Mouse (Mus musculus) macrophage (primary cell): ENCODE measurements around the gene Sgpl1. TPM values are rescaled to one million over a fixed set of nuclear protein-coding genes. Genes with fewer than 3 reads are reported as not detected.

ENCODE experiments used
- H3K27ac ChIP-seq: fragments of 350-480 bp; formaldehyde crosslinking; 2 replicates; pipeline ENCODE4 v1.9.0; 2021
- H3K36me3 ChIP-seq: fragments of 350-480 bp; formaldehyde crosslinking; 2 replicates; pipeline ENCODE4 v1.9.0; 2021; ENCODE audit errors: inconsistent target
- H3K4me3 ChIP-seq: fragments of 350-480 bp; formaldehyde crosslinking; 2 replicates; pipeline ENCODE4 v1.9.0; 2021; ENCODE audit errors: inconsistent target
- H3K79me2 ChIP-seq: fragments of 350-480 bp; formaldehyde crosslinking; 2 replicates; pipeline ENCODE4 v1.9.0; 2021; ENCODE audit errors: inconsistent target
- WGBS: methylation state at CpG from one replicate; pipeline ENCODE4 v1.1.7; 2026; ENCODE audit warnings: inconsistent platforms; ENCODE audit not compliant: missing documents; 5-methylcytosine and 5-hydroxymethylcytosine counted together
- polyA plus RNA-seq: library from polyadenylated mRNA; stranded (reverse); fragments of 250-400 nt; gene quantifications from 3 replicates; pipeline ENCODE4 v1.2.4, GENCODE M21; 2018; ENCODE audit warnings: inconsistent platforms

Gene Sgpl1
- polyA plus RNA-seq, 1 experiment from 2014 or later: 300 TPM

DNA sequence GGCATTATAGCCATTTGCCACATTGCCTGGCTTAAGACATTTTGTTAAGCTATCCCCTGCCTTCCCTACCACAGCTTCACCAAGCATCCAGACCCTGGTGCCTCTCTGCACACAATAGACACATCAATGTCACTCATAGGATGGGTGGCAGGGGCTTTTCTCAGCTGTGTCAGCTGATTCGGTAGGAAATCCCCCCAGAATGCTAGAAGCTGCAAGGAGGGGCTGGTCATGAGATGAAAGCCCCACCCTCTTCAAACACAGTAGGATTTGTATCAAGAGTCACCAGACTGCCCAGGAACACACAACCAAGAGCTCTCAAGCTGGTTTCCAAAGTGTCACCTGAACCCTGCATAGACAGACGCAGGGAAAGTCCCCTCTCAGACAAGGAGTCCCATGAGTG lies 20.9 kb upstream of the Sgpl1 start:
- Histone ChIP-seq H3K27ac (0 out of 2 replicates have a peak overlapping the region, but pooled peaks have one; percentile 7), H3K79me2 (no peaks in the 10 kb centered on the region), H3K36me3 (no peaks in the 10 kb centered on the region), H3K4me3 (no peak overlapping the region)
- WGBS: 87% methylated on average over 2 of the region's 2 CpGs

- no peaks in the 10 kb centered on the region for H3K36me3 ChIP-seq
- peak overlapping the region; percentile 67 for H3K27ac ChIP-seq
- 12% methylated on average over 9 of the region's 9 CpGs for WGBS
- H3K4me3 ChIP-seq: no peak overlapping the region
- H3K79me2 ChIP-seq: no peaks in the 10 kb centered on the region
These were observed 20.0 kb upstream of the Sgpl1 start for GRCm38 (mm10) chr10:61167333-61168096.

DNA sequence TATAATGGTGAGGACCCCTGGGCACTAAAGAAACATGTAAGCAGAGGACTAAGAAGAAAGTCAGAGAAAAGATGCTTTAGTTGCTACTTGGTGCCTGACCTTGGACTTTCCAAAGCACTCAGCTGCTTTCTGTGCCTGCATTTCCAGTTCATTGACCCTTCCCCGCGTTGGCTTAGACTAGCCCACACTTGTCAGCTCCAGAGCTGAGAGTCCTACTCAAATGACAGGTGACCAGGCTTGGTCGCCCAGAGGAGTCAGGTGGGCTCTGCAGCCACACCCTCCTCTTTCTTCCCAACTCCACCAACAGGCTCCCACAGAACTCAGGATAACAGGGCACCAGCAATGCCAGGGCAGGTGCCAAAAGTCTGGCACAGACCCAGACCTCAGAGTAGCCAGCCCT lies 14.9 kb upstream of the Sgpl1 start:
- WGBS: 100% methylated on average over 3 of the region's 3 CpGs
- Histone ChIP-seq H3K36me3 (no peaks in the 10 kb centered on the region), H3K4me3 (no peak overlapping the region), H3K79me2 (no peaks in the 10 kb centered on the region), H3K27ac (no peak overlapping the region)

- 81% methylated on average over 4 of the region's 4 CpGs for WGBS
- H3K4me3 ChIP-seq: no peak overlapping the region
- no peaks in the 10 kb centered on the region for H3K79me2 ChIP-seq
- no peaks in the 10 kb centered on the region for H3K36me3 ChIP-seq
- no peak overlapping the region for H3K27ac ChIP-seq
These were observed 13.2 kb upstream of the Sgpl1 start for GRCm38 (mm10) chr10:61160671-61161070.

DNA sequence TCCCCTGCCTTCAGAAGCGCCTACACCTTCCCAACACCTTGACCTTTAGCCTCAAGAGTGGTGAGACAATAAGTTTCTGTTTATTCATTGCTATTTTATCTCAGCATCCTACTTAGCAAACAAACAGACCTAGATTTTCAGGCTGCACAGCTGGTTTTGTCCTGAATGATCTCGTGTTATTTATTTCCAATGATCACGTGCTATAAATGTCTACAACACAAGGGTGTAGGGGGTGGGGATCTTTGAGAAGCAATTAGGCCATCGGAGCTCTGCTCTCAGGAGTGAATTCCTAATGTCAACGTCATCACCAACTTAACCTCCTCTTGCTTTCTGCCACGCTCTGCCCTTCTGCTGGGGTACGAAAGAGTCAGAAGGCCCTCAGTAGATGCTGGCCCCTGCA lies 12.6 kb upstream of the Sgpl1 start:
- 90% methylated on average over 7 of the region's 7 CpGs for WGBS
- Histone ChIP-seq H3K79me2 (no peaks in the 10 kb centered on the region), H3K4me3 (no peak overlapping the region), H3K27ac (no peak overlapping the region), H3K36me3 (no peaks in the 10 kb centered on the region)

DNA sequence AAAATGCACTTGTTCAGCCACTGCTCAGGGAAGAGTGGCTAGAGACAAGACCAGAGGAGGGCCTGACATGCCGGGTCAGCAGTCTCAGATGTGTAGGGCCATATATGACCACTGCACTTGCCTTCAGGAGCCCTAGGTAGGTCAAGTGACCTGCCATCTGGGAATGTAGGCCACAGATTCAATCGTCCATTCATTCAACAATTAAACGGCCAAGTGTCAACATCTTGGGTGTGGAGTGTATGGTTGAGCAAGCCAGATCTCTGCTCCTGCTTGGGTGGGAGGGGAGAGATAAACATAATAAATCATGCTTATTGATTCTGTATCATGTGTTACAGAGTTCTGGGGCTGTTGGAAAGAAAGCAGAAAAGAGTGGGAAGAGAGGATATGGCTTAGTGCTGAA lies 11.1 kb upstream of the Sgpl1 start:
- H3K4me3 ChIP-seq: no peak overlapping the region
- no peaks in the 10 kb centered on the region for H3K79me2 ChIP-seq
- no peaks in the 10 kb centered on the region for H3K36me3 ChIP-seq
- 89% methylated on average over 3 of the region's 3 CpGs for WGBS
- H3K27ac ChIP-seq: no peak overlapping the region

GRCm38 (mm10) chr10:61156453-61156852 lies 8.9 kb upstream of the Sgpl1 start:
- 15% methylated on average over 1 of the region's 2 CpGs for WGBS
- H3K79me2 ChIP-seq: no peaks in the 10 kb centered on the region
- H3K27ac ChIP-seq: no peak overlapping the region
- no peaks in the 10 kb centered on the region for H3K36me3 ChIP-seq
- H3K4me3 ChIP-seq: no peak overlapping the region

DNA sequence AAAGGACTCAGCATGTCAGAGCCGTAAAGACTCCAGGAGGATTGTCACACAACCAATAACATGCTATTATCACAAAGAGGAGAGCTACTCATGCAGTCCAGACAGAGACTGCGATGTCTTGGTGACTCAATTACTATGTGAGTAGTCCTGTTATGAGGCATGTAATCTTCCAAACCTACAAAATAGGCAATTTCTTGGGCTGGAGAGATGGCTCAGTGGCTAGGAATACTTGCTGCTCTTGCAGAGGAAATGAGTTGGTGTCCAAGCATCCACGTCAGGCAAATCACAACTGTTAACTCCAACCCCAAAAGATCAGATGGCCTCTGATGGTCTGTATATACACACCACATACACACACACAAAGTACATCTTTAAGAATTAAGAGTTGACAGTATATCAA lies 8.1 kb upstream of the Sgpl1 start:
- H3K27ac ChIP-seq: no peak overlapping the region
- no peaks in the 10 kb centered on the region for H3K79me2 ChIP-seq
- 97% methylated on average over 3 of the region's 3 CpGs for WGBS
- no peak overlapping the region for H3K4me3 ChIP-seq
- no peaks in the 10 kb centered on the region for H3K36me3 ChIP-seq

DNA sequence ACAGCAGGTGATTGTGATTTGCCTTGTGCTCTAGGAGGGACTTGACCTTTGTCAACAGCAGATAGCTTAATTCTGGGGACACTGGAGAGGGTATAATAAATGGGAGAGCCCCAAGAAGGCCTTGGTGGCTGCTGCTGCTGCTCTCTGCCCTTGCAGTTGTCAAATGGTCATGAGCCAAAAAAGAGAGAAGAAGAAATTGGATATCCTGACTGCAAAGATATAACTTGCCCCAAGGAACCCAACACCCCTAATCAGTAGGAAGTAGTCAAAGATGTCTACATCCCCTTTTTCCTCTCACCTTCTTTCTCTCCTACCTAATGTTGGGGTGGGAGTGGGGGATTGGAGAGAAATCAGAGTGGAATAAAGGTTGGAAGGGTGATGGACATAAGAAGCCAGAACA lies 4.6 kb upstream of the Sgpl1 start:
- H3K36me3 ChIP-seq: no peaks in the 10 kb centered on the region
- H3K27ac ChIP-seq: no peak overlapping the region
- no peak overlapping the region for H3K4me3 ChIP-seq
- H3K79me2 ChIP-seq: peaks cover under 1% of the 10 kb centered on the region; the same call in 1 of the 2 replicates

- H3K36me3 ChIP-seq: no peaks in the 10 kb centered on the region
- no peak overlapping the region for H3K27ac ChIP-seq
- WGBS: 87% methylated on average over 6 of the region's 6 CpGs
- no peak overlapping the region for H3K4me3 ChIP-seq
- H3K79me2 ChIP-seq: peaks cover 13% of the 10 kb centered on the region
These were observed 3.1 kb upstream of the Sgpl1 start for GRCm38 (mm10) chr10:61150616-61151015.

GRCm38 (mm10) chr10:61149476-61149875 lies 2.0 kb upstream of the Sgpl1 start:
- H3K4me3 ChIP-seq: no peak overlapping the region
- WGBS: 90% methylated on average over 3 of the region's 3 CpGs
- peaks cover 24% of the 10 kb centered on the region for H3K79me2 ChIP-seq
- no peaks in the 10 kb centered on the region for H3K36me3 ChIP-seq
- no peak overlapping the region for H3K27ac ChIP-seq

GRCm38 (mm10) chr10:61146807-61147156 lies 721 bp downstream of the Sgpl1 start:
- peaks cover 51% of the 10 kb centered on the region for H3K79me2 ChIP-seq
- H3K27ac ChIP-seq: peak overlapping the region; percentile 75
- H3K36me3 ChIP-seq: peaks cover 5% of the 10 kb centered on the region; the same call in 1 of the 2 replicates
- 3% methylated on average over 8 of the region's 14 CpGs for WGBS
- peak overlapping the region; percentile 49 for H3K4me3 ChIP-seq

DNA sequence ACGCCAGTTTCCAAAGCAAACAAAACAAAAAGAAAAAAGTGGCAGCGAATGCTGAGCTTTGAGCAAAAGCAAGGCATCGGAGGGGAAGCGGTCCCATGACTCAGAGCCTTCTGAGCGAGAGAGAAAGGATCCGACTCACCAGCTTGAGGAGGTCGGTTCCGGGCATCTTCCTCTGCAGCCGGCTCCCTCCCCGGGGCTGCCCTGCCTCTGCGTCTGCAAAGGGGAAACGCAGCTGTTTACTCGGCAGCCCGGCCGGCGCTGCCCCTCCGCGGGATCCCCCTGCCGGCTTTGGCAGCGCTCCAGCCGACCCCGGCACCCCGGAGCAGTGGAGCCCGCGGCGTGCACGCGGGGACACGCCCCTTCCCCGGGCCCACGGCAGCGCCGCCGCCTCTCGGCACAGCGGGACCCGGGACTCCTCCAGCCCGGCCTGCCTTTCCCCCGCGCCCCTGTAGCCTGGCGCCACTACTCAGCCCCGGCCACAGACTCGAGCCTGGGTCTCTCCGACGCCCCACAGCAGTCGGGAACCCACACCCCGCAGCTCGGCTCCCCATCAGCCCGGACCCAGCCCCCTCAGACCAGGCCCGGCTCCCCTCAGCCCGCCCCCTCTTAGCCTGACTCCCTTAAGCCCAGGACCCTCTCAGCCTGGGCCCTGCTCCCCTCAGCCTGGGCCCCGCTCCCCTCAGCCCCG lies 1.2 kb downstream of the Sgpl1 start:
- Histone ChIP-seq H3K4me3 (peak overlapping the region; percentile 84), H3K79me2 (peaks cover 56% of the 10 kb centered on the region), H3K27ac (peak overlapping the region; percentile 90), H3K36me3 (peaks cover 10% of the 10 kb centered on the region; the same call in 1 of the 2 replicates)
- 3% methylated on average over 48 of the region's 53 CpGs for WGBS

GRCm38 (mm10) chr10:61145766-61146118 lies 1.8 kb downstream of the Sgpl1 start:
- Histone ChIP-seq H3K36me3 (peaks cover 16% of the 10 kb centered on the region; the same call in 1 of the 2 replicates), H3K27ac (peak overlapping the region; percentile 90), H3K4me3 (peak overlapping the region; percentile 84), H3K79me2 (peaks cover 62% of the 10 kb centered on the region)
- 0% methylated on average over 2 of the region's 3 CpGs for WGBS

GRCm38 (mm10) chr10:61143343-61143742 lies 4.2 kb downstream of the Sgpl1 start:
- H3K27ac ChIP-seq: peak overlapping the region; percentile 90
- WGBS: 71% methylated on average over 2 of the region's 2 CpGs
- no peak overlapping the region for H3K4me3 ChIP-seq
- peaks cover 22% of the 10 kb centered on the region; the same call in 1 of the 2 replicates for H3K36me3 ChIP-seq
- peaks cover 86% of the 10 kb centered on the region for H3K79me2 ChIP-seq
